8 mouse cellular contexts compared by ENCODE assay signal in genomic region chr4:120815163-120815562, GRCm38 (mm10). TPM values are rescaled to one million over a fixed set of nuclear protein-coding genes. Genes with fewer than 3 reads are reported as not detected.
A peak's percentile ranks its signal among the peaks of the same experiment; 100 is the strongest.
DNase-seq lines count a peak whose midpoint lies in the region; ATAC-seq and TF ChIP-seq lines count a peak whose summit lies in the region.

No protein-coding gene starts in this region.

- WGBS in spleen, adult 2 months = 7% methylated on average over 4 of the region's 4 CpGs
- 27% methylated on average over 4 of the region's 4 CpGs for WGBS in liver, embryonic 12.5 days (ENCODE audit: insufficient replicate concordance)
- WGBS in stomach, postnatal 0 days = 2% methylated on average over 4 of the region's 4 CpGs

- ATAC-seq in liver, embryonic 12.5 days = 0 out of 2 replicates have a peak, but pooled peaks have one; percentile 3
- ATAC-seq in stomach, postnatal 0 days (ENCODE audit: low FRiP score, low TSS enrichment) = no peak

- peak overlapping the region; percentile 65 for H3K9ac ChIP-seq in liver, embryonic 12.5 days
- H3K9ac ChIP-seq in stomach, postnatal 0 days (ENCODE audit: low read length) = peak overlapping the region; percentile 60

- no peak for TF ChIP-seq POLR2A in spleen, adult 2 months (IDR thresholded peaks at IDR 0.05; ENCODE audit: low read depth, low read length)

- no peaks in the 10 kb centered on the region for H3K27me3 ChIP-seq in spleen, adult 2 months (ENCODE audit: control insufficient read depth, insufficient read depth, low read length)
- no peaks in the 10 kb centered on the region for H3K27me3 ChIP-seq in liver, embryonic 12.5 days (replicated peaks)
- H3K27me3 ChIP-seq in stomach, postnatal 0 days (ENCODE audit: control insufficient read depth, insufficient read depth, low read length) = no peaks in the 10 kb centered on the region

- TF ChIP-seq EP300 in stomach, postnatal 0 days (optimal IDR thresholded peaks at IDR 0.05) = no peak

- H3K27ac ChIP-seq in spleen, adult 2 months (ENCODE audit: insufficient read depth, low read length) = 0 out of 2 replicates have a peak overlapping the region, but pooled peaks have one; percentile 33
- H3K27ac ChIP-seq in liver, embryonic 12.5 days = peak overlapping the region; percentile 57; the same call in 1 of the 2 replicates
- peak overlapping the region; percentile 70 for H3K27ac ChIP-seq in stomach, postnatal 0 days (replicated peaks)

- H3K36me3 ChIP-seq in spleen, adult 2 months (ENCODE audit: control insufficient read depth, insufficient read depth, low read length) = no peaks in the 10 kb centered on the region
- no peaks in the 10 kb centered on the region for H3K36me3 ChIP-seq in liver, embryonic 12.5 days
- no peaks in the 10 kb centered on the region for H3K36me3 ChIP-seq in stomach, postnatal 0 days (ENCODE audit: control insufficient read depth, insufficient read depth, low read length)

- no peaks in the 10 kb centered on the region for H3K9me3 ChIP-seq in liver, embryonic 12.5 days (replicated peaks)
- H3K9me3 ChIP-seq in stomach, postnatal 0 days (ENCODE audit: control insufficient read depth, low read length) = no peaks in the 10 kb centered on the region

- H3K4me3 ChIP-seq in spleen, adult 2 months (ENCODE audit: extremely low read depth, insufficient read depth, insufficient read length) = peak overlapping the region; percentile 54
- H3K4me3 ChIP-seq in liver, embryonic 12.5 days = peak overlapping the region; percentile 62
- H3K4me3 ChIP-seq in stomach, postnatal 0 days (ENCODE audit: low read depth, low read length) = peak overlapping the region; percentile 40

- no peak for TF ChIP-seq CTCF in spleen, adult 2 months (IDR thresholded peaks at IDR 0.05; ENCODE audit: extremely low read depth, insufficient read depth, insufficient read length, insufficient replicate concordance)
- TF ChIP-seq CTCF in stomach, postnatal 0 days (IDR thresholded peaks at IDR 0.05; ENCODE audit: low read depth) = no peak

- H3K4me2 ChIP-seq in liver, embryonic 12.5 days = peak overlapping the region; percentile 74
- H3K4me2 ChIP-seq in stomach, postnatal 0 days (replicated peaks; ENCODE audit: low read depth) = peak overlapping the region; percentile 58

- DNase-seq in embryo, embryonic 10 days (ENCODE audit: low spot score) = peak; percentile 30
- DNase-seq in embryo, embryonic 11 days = no peak
- DNase-seq in spleen, adult 2 months (ENCODE audit: low read depth in 1 of 2, low spot score in 2 of 2) = no peak
- no peak for DNase-seq in spleen, adult 12 weeks (ENCODE audit: low spot score)
- DNase-seq in stomach, postnatal 0 days (ENCODE audit: low spot score) = no peak
- no peak for DNase-seq in thymus, postnatal 4 days
- DNase-seq in T-cell, adult 2 months (ENCODE audit: low spot score) = no peak

- H3K4me1 ChIP-seq in spleen, adult 2 months (ENCODE audit: control insufficient read depth, insufficient read depth, insufficient read length) = peaks cover 13% of the 10 kb centered on the region
- peaks cover 60% of the 10 kb centered on the region for H3K4me1 ChIP-seq in liver, embryonic 12.5 days
- H3K4me1 ChIP-seq in stomach, postnatal 0 days (replicated peaks; ENCODE audit: control insufficient read depth, insufficient read depth) = peaks cover 3% of the 10 kb centered on the region

RNA-seq across cellular contexts. Expression of gene Nfyc, which starts 16.2 kb away (rescaled TPM):
- 105 and 161 TPM in 2 replicates for polyA plus RNA-seq in spleen, adult 2 months (2012; rRNA removed)
- 64.2 and 66.4 TPM in 2 replicates for polyA plus RNA-seq in liver, embryonic 12.5 days (2016; fragmentation: Nextera tagmentation; extraction: Ambion mirVana)
- polyA plus RNA-seq in stomach, postnatal 0 days (2015; fragmentation: Nextera tagmentation; extraction: Ambion mirVana) = 44.8 and 47.6 TPM in 2 replicates

RNA-seq across cellular contexts. Expression of gene Rims3, which starts 39.5 kb away (rescaled TPM):
- polyA plus RNA-seq in spleen, adult 2 months (2012; rRNA removed) = 6.2 and 8.7 TPM in 2 replicates
- 0.23 and 0.30 TPM in 2 replicates for polyA plus RNA-seq in liver, embryonic 12.5 days (2016; fragmentation: Nextera tagmentation; extraction: Ambion mirVana)
- polyA plus RNA-seq in stomach, postnatal 0 days (2015; fragmentation: Nextera tagmentation; extraction: Ambion mirVana) = 0.70 and 0.92 TPM in 2 replicates
